Mouse (Mus musculus) frontal cortex, postnatal 25 days (tissue): ENCODE results near the gene Pla2g1b.

Source experiments
- DNase-seq, 2 experiments: peaks; one replicate each; pipeline ENCODE4 v3.0.0; 2022; ENCODE audit warnings: low spot score in 2 of 2

Pla2g1b gene

DNA sequence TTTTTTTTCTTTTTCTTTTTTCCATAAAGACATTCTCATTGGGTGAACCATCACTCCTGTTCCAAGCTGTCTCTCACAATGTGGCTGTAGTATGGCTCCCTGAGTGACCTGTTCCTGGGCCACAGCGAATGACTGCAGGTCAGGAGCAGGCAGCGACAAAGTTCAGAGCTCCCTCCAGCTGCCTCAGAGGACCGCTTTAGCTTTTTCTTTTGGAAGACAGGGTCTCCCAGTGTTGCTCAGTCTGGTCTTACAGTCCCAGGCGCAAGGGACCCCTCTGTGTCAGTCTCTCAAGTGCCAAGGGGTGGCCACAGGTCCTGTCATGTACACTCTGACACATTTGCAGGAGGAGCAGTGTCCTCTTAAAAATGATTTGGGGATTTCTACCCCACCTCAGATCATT is 56.5 kb downstream of the Pla2g1b start:
- no peak for DNase-seq

DNA sequence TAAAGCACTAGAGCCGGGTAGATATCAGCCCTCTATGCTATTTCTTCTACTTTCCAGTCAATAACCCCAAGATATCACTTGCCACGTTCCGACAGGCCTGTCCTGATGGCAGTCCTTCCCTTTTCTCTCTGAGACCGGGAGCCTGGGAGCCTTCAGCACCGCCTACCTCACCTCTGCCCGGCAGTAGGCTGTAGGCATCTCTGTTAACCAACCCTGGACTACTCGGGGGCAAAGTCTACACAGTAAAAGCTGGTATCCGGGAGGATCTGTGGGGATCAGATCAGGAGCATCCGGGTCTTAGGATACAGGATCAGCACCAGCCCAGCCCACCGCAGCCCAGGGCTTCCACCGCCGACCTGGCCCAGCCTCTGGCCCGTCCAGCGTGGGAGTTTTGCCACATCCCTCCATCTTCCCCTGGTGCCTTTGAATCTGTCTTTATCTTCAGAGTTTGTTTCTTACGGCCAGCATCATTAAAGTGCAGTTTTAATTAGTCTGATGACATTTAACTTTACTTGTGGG is 57.0 kb downstream of the Pla2g1b start:
- DNase-seq, result no peak

DNA sequence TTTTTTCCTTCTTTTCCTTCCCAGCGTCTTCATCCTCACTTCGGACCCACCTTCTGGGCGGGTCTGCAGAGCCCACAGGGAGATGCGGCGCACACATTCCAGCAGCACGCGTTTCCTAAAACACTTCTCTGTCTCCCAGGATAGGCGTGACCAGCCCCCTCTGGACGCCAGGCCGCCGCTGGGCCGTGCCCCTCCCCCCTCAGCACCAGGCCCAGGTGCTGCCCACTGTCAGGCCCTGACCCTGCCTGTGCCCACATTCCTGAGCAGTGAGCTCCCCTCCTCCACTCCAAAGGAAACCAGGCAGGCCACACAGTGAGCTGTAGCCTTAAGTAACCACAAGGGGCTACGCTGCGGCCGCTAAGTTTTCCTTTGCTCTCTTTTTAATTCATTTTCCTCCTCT is 57.9 kb downstream of the Pla2g1b start:
- DNase-seq, result no peak
